Mouse (Mus musculus): ENCODE results near the gene Arhgef39. TPM values are rescaled to one million over a fixed set of nuclear protein-coding genes. Genes with fewer than 3 reads are reported as not detected.

The Arhgef39 gene
- total RNA-seq, 2 experiments from 2014 or later: 1.3 to 1.6 TPM

DNA sequence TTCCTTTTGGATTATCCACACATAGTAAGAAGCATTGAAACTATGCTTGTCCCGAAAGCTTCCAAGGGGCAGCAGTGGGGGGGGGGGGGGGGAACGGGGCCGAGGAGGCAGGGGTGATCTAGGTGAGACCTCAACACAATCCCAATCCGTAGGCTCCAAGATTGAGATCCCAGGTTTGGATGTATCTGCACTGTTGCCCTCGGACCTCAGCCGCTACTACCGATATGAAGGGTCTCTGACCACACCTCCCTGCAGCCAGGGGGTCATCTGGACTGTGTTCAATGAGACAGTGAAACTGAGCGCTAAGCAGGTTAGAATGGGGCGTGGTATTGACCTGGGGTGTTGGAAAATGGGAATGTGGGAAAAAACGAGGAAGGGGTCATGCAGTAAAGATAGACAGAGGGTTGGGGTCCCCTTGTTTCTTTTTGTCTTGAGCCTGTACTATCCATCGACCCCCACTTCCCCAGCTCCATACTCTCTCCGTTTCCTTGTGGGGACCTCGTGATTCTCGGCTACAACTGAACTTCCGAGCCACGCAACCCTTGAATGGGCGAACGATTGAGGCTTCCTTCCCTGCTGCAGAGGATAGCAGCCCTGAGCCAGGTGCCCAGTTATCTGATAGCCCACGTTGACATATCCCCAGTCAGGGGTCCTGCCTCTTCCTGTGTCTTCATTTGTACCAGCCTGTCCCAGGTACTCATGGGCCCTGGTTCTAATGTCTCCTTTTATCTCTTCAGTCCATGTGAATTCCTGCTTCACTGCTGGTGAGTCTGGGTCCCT lies 12.4 kb upstream of the Arhgef39 start:
- intact Hi-C loops (cut with DNase I; ENCODE audit: low total_unique reads): no loop called here
- DNase-seq: no peak

- intact Hi-C loops (cut with DNase I; ENCODE audit: low total_unique reads): no loop called here
- no peak for DNase-seq
These were observed 9.6 kb upstream of the Arhgef39 start for GRCm38 (mm10) chr4:43509109-43509508.

GRCm38 (mm10) chr4:43508666-43508997 lies 9.1 kb upstream of the Arhgef39 start:
- DNase-seq: no peak
- intact Hi-C loops (cut with DNase I; ENCODE audit: low total_unique reads): no loop called here

- DNase-seq: no peak
- intact Hi-C loops (cut with DNase I; ENCODE audit: low total_unique reads): no loop called here
These were observed 8.6 kb upstream of the Arhgef39 start for GRCm38 (mm10) chr4:43507938-43508665.

DNA sequence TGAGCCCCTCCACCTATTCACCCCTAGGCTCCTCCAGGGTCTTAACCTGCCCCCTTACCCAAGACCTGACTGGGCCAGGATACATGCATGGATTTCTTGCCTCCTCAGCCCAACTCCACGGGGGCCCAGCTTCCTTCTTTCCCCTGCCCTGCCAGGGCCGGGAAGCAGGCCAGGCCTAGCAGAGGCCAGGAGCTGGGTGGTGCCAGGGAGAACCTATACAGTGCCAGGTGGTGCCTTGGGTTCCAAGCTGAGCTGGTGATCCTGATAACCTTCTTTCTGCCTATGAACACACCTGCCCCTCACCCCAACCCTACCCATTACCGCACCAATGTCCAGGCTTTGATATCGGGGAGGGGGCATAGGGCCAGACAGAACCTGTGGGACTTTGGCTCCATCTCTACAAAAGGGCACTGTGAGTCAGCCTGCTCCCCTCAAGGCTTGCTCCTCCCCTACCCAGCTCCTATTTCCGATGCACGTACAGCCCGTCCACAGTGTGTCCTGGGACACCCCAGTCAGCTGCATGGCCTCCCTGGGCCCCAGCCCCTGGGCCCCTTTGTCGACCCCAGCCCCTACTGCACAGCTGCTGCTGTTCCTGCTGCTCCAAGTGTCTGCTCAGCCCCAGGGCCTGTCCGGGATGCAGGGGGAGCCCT lies 7.2 kb upstream of the Arhgef39 start, which contains the start of gene Car9:
Gene Car9 (plus strand): TSS at position 431 of the 650 bp plus-strand sequence.
- DNase-seq: peak; percentile 46

GRCm38 (mm10) chr4:43506074-43506473 lies 6.6 kb upstream of the Arhgef39 start:
- intact Hi-C loops (cut with DNase I; ENCODE audit: low total_unique reads): no loop called here
- DNase-seq: no peak

More for the DNA sequence above, 7.2 kb upstream of the Arhgef39 start, which contains the start of gene Car9:
- intact Hi-C loops (cut with DNase I; ENCODE audit: low total_unique reads): no loop called here

GRCm38 (mm10) chr4:43504269-43504668 lies 4.8 kb upstream of the Arhgef39 start:
- no peak for DNase-seq
- intact Hi-C loops (cut with DNase I; ENCODE audit: low total_unique reads): no loop called here

- intact Hi-C loops (cut with DNase I; ENCODE audit: low total_unique reads): no loop called here
- DNase-seq: no peak
These were observed 4.0 kb upstream of the Arhgef39 start for GRCm38 (mm10) chr4:43503506-43503905.

GRCm38 (mm10) chr4:43503041-43503440 lies 3.5 kb upstream of the Arhgef39 start:
- DNase-seq: no peak
- intact Hi-C loops (cut with DNase I; ENCODE audit: low total_unique reads): no loop called here

DNA sequence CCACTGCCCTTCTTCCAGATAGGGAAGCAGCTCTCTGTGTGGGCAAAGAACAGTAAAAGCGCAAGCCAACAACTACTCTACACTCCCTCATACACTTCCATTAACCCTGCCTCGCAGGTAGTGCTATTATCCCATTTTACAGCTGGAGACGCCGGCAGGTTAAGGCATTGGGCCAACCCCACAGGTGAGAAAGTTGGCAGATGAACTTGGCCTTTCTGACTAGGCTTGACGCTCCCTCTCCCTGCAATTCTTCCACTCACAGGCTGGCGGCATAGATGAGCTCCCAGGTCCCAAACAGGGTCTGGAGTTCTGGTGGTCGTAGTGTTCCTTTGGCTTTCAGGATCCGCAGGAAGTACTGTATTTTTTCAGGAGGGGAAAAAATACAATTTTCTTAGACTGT lies 512 bp downstream of the Arhgef39 start:
- intact Hi-C loops (cut with DNase I; ENCODE audit: low total_unique reads): no loop called here

GRCm38 (mm10) chr4:43497946-43498345 lies 1.5 kb downstream of the Arhgef39 start:
- no peak for DNase-seq
- intact Hi-C loops (cut with DNase I; ENCODE audit: low total_unique reads): no loop called here

More for the DNA sequence above, 512 bp downstream of the Arhgef39 start:
- no peak for DNase-seq

GRCm38 (mm10) chr4:43497405-43497804 lies 2.1 kb downstream of the Arhgef39 start:
- DNase-seq: no peak
- intact Hi-C loops (cut with DNase I; ENCODE audit: low total_unique reads): no loop called here

- DNase-seq: no peak
- intact Hi-C loops (cut with DNase I; ENCODE audit: low total_unique reads): no loop called here
These were observed 2.9 kb downstream of the Arhgef39 start for GRCm38 (mm10) chr4:43496587-43496986.

DNA sequence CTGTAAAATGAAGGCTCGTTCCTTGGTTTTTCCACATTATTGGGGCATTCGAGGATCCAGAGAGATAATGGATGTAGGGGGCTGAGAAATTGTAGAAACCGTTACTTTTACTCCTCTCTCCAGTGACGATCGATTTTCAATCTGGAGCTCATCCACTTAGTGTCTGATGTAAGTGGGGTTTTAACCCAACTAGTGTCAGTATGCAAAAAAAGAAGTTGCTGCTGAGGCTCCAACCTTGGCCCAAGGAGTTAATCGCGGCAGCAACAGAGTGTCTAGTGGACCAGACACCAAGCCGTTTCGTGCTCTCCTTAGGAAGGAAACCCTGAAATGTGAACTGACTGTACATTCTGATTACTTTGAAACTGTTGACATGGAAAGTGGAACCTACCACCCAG lies 5.7 kb downstream of the Arhgef39 start:
- intact Hi-C loops (cut with DNase I; ENCODE audit: low total_unique reads): no loop called here
- no peak for DNase-seq

GRCm38 (mm10) chr4:43493186-43493845 lies 6.2 kb downstream of the Arhgef39 start:
- peak; percentile 94 for DNase-seq

DNA sequence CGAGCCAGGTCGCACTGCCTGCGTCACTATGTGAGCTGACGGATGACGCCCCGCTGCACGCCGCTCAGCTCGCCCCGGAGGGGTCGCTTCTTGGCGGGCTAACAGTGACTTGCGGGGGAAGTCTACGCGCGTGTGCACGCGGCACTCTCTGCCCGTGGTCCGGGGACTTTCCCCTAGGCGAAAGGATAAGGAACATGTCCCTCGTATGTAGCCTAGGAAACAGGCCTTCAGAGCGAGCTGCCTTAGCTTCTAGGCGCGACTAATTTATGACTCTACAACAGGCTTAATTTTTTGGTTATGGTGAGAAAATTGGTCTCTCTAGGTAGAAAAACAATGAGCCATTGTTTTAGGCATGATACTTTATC lies 6.7 kb downstream of the Arhgef39 start, which contains the start of gene Ccdc107:
Gene Ccdc107 (plus strand): TSS at position 80 of the 365 bp plus-strand sequence.
- intact Hi-C loops (cut with DNase I; ENCODE audit: low total_unique reads): no loop called here
- peak; percentile 91 for DNase-seq

More at GRCm38 (mm10) chr4:43493186-43493845, 6.2 kb downstream of the Arhgef39 start:
- intact Hi-C loops (cut with DNase I; ENCODE audit: low total_unique reads): no loop called here

DNA sequence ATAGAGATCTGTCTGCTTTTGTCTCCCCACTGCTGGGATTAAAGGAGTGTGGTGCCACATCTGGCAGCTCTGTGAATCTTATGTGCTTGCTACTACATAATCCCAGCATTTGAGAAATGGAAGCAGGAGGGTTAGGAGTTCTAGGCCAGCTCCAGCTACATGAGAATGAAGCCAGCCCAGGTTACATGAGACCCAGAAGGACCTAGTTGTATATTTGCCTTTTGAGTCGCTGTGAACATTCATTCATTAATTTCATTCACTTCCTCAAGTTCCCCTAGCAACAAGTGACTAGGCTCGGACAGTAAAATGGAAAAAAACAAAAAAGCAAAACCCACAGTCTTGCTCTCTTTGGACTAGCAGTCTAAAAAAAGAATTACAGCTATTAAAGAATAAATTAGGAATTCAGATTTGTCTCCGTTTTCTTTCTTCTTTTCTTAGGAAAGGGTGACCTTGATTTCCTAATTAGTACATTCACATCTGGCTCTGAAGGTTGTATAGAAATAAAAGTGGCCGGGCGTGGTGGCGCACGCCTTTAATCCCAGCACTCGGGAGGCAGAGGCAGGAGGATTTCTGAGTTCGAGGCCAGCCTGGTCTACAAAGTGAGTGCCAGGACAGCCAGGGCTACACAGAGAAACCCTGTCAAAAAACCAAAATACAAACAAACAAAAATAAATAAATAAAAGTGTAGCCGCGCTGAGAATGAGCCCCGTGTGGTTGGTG lies 7.2 kb downstream of the Arhgef39 start:
- intact Hi-C loops (cut with DNase I; ENCODE audit: low total_unique reads): no loop called here
- no peak for DNase-seq

DNA sequence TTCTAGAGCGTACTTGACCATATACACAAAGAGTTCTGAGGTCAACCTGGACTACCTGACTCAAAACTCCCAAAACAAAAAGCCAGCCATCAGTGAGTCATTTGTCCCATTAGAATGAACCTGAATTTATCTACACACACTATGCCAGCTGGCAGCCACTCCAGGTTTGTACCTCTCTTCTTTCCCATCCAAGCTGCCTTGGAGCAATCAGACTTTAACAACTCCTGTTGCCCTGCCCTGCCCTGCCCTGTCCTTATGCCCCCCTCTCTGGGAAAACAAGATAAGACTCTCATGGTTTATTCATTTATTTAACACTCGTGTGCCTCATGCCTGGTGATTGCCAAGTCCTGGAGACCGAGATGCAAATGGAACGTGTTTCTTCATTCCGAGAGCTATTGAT lies 8.7 kb downstream of the Arhgef39 start:
- no peak for DNase-seq

DNA sequence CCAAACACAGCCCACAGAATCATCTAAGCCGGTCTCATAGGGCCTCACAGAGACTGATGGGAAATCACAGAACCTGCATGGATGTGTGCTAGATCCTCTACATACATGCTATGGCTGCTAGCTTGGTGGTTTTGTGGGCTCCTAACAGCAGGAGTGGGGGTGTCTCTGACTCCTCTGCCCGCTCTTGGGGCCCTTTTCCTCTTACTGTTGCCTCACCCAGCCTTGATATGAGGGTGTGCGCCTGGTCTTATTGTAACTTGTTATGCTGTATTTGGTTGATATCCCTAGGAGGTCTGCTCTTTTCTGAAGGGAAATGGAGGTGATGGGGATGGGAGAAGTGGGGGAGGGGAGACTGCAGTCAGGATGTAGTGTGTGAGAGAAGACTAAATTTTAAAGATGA lies 9.9 kb downstream of the Arhgef39 start:
- intact Hi-C loops (cut with DNase I; ENCODE audit: low total_unique reads): no loop called here
- no peak for DNase-seq

More for the DNA sequence above, 8.7 kb downstream of the Arhgef39 start:
- intact Hi-C loops (cut with DNase I; ENCODE audit: low total_unique reads): no loop called here

All from gastrocnemius, postnatal 14 days (tissue).